Mouse (Mus musculus): ENCODE measurements around the gene Dnah6. TPM values are rescaled to one million over a fixed set of nuclear protein-coding genes. Genes with fewer than 3 reads are reported as not detected.

Dnah6 gene
- polyA plus RNA-seq, 1 experiment, result 0.04 TPM

DNA sequence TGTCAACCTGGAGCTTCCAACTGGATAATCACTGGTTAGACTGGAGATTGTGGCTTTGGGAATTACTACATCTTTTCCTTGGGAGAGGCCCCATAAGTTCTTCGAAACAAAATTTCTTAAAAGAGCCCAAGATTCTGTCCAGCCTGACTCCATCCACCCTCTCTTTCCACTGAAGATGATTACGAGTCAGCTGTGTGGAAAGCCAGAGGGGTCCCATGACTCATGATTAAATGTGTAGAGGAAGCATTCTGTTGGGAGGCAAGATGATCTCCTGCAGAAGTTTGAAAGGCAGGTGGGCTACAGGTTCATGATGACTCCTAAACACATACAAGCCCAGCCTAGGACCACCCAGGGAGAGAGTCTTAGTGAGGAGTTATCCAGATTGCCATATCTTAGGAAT is 66.0 kb downstream of the Dnah6 start:
- no peaks in the 10 kb centered on the region for H3K4me1 ChIP-seq (ENCODE audit: control insufficient read depth, insufficient read depth, insufficient read length, low read length)
- H3K27me3 ChIP-seq (ENCODE audit: control insufficient read depth, insufficient read depth, low read length), result no peaks in the 10 kb centered on the region
- 78% methylated on average over 2 of the region's 2 CpGs for WGBS
- no peak overlapping the region for H3K4me3 ChIP-seq (ENCODE audit: low read depth, low read length)
- no peaks in the 10 kb centered on the region for H3K36me3 ChIP-seq (ENCODE audit: control insufficient read depth, insufficient read depth, low read length)
- no peak overlapping the region for H3K27ac ChIP-seq (ENCODE audit: insufficient read depth, low read depth, low read length)
- TF ChIP-seq POLR2A (IDR thresholded peaks at IDR 0.05; ENCODE audit: low read depth, low read length), result no peak
- no peak for TF ChIP-seq CTCF (IDR thresholded peaks at IDR 0.05; ENCODE audit: extremely low read depth, insufficient read length, insufficient replicate concordance, low read depth, low read length)

DNA sequence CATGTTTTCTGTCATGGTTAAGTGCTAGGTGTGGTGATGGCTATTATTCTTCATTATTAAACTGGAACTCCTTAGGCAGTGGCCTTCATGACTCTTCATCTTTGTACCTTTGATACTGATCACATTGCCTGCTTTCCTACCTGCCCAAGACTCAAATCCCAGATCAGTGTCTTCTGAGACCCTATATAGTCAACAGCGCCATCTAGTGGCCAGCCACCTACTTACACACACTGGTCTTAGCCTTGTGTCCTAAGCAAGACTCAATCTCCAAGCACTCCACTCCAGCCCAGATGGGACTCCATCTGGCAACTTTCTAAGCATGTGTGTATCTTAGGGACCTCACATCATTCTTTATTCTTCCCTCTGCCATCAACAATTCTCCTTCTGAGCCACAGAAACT is 67.8 kb downstream of the Dnah6 start:
- Histone ChIP-seq H3K4me1 (ENCODE audit: control insufficient read depth, insufficient read depth, insufficient read length, low read length) (no peaks in the 10 kb centered on the region), H3K36me3 (ENCODE audit: control insufficient read depth, insufficient read depth, low read length) (no peaks in the 10 kb centered on the region), H3K4me3 (ENCODE audit: low read depth, low read length) (no peak overlapping the region), H3K27me3 (ENCODE audit: control insufficient read depth, insufficient read depth, low read length) (no peaks in the 10 kb centered on the region), H3K27ac (ENCODE audit: insufficient read depth, low read depth, low read length) (no peak overlapping the region)
- WGBS, result 0% methylated on average over 1 of the region's 1 CpGs
- TF ChIP-seq POLR2A (IDR thresholded peaks at IDR 0.05; ENCODE audit: low read depth, low read length) (no peak), CTCF (IDR thresholded peaks at IDR 0.05; ENCODE audit: extremely low read depth, insufficient read length, insufficient replicate concordance, low read depth, low read length) (peak; percentile 47; the same call in 1 of the 2 replicates)

DNA sequence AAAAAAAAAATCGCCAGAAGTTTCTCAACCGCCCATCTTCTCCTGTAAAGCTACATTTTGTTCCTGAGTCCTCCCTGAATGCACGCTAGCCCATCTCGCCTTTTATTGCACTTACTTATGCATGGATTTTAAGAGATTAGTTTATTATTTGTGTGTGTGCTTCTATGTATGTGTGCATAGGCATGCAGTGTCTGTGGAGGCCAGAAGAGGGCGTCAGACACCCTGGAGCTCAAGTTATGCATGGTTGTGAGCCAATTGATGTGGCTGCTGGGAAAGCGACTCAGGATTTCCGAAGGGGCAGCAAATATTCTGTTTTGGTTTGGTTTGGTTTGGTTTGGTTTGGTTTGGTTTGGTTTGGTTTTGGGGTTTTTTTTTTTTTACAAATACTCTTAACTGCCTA is 78.0 kb downstream of the Dnah6 start:
- no peaks in the 10 kb centered on the region for H3K27me3 ChIP-seq (ENCODE audit: control insufficient read depth, insufficient read depth, low read length)
- WGBS, result 90% methylated on average over 7 of the region's 7 CpGs
- H3K36me3 ChIP-seq (ENCODE audit: control insufficient read depth, insufficient read depth, low read length), result no peaks in the 10 kb centered on the region
- no peak overlapping the region for H3K27ac ChIP-seq (ENCODE audit: insufficient read depth, low read depth, low read length)
- no peak overlapping the region for H3K4me3 ChIP-seq (ENCODE audit: low read depth, low read length)
- no peaks in the 10 kb centered on the region for H3K4me1 ChIP-seq (ENCODE audit: control insufficient read depth, insufficient read depth, insufficient read length, low read length)
- TF ChIP-seq POLR2A (IDR thresholded peaks at IDR 0.05; ENCODE audit: low read depth, low read length) (no peak), CTCF (IDR thresholded peaks at IDR 0.05; ENCODE audit: extremely low read depth, insufficient read length, insufficient replicate concordance, low read depth, low read length) (no peak)

DNA sequence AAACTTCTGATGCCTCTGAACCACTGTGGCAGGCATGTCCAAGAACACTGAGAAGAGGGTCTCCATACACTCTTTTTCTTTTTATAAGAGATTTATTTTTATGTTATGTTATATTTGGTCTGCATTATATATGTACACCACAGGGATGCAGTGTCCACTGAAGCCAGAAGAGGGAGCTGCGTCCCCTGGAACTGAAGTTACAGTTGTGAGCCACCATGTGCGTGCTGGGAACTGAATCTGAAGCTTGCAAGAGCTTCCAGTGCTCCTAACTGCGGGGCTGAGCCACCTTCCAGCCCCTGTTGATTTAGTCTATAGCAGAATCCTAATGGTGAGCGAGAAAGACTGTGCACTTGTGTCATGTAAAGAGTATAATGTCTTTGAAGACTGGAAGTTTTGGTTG is 78.7 kb downstream of the Dnah6 start:
- Histone ChIP-seq H3K4me1 (ENCODE audit: control insufficient read depth, insufficient read depth, insufficient read length, low read length) (no peaks in the 10 kb centered on the region), H3K27ac (ENCODE audit: insufficient read depth, low read depth, low read length) (no peak overlapping the region), H3K36me3 (ENCODE audit: control insufficient read depth, insufficient read depth, low read length) (no peaks in the 10 kb centered on the region), H3K27me3 (ENCODE audit: control insufficient read depth, insufficient read depth, low read length) (no peaks in the 10 kb centered on the region), H3K4me3 (ENCODE audit: low read depth, low read length) (no peak overlapping the region)
- WGBS, result 85% methylated on average over 4 of the region's 4 CpGs
- TF ChIP-seq CTCF (IDR thresholded peaks at IDR 0.05; ENCODE audit: extremely low read depth, insufficient read length, insufficient replicate concordance, low read depth, low read length), result no peak
- TF ChIP-seq POLR2A (IDR thresholded peaks at IDR 0.05; ENCODE audit: low read depth, low read length), result no peak

DNA sequence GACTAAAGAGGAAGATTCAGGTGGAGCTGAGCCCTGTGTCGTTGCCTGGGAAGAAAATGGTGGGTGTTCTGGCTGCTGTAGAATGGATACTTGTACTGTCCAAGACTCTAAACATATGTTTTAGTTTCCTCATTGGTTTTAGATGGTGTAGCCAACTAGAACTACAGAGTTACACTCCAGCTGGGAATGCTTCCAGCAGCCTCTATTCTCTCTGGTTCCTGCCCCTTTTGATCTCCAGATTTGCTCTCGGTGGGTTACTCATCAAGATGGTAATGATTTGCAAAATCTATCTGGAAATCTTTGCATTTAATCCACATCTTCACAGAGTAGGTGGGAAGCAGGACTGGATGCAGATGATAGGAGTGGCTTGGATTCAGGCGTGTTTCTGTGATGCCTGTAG is 80.6 kb downstream of the Dnah6 start:
- Histone ChIP-seq H3K27me3 (ENCODE audit: control insufficient read depth, insufficient read depth, low read length) (no peaks in the 10 kb centered on the region), H3K36me3 (ENCODE audit: control insufficient read depth, insufficient read depth, low read length) (no peaks in the 10 kb centered on the region), H3K4me3 (ENCODE audit: low read depth, low read length) (no peak overlapping the region), H3K4me1 (ENCODE audit: control insufficient read depth, insufficient read depth, insufficient read length, low read length) (no peaks in the 10 kb centered on the region), H3K27ac (ENCODE audit: insufficient read depth, low read depth, low read length) (no peak overlapping the region)
- WGBS, result 76% methylated on average over 3 of the region's 3 CpGs
- TF ChIP-seq POLR2A (IDR thresholded peaks at IDR 0.05; ENCODE audit: low read depth, low read length) (no peak), CTCF (IDR thresholded peaks at IDR 0.05; ENCODE audit: extremely low read depth, insufficient read length, insufficient replicate concordance, low read depth, low read length) (no peak)

DNA sequence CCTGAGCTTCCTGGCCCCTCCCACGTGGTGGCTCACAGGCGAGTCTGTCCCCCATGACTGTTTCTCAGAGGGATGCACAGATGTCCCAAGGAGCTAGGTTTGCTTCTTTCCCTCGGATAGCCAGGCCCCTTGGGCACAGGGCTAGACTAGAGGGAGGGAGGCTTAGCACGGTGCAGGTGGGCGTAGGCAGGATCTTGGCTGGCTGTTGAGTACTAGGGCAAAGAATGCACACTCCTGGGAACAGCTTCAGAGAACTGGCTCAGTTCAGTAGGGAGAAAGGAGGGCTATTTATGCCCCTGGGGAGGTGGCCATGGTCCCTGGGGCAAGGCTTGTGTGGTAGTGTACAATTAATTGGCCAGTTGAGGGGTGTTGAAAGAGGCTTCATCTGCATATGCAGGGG is 88.7 kb downstream of the Dnah6 start:
- 53% methylated on average over 5 of the region's 5 CpGs for WGBS
- H3K4me1 ChIP-seq (ENCODE audit: control insufficient read depth, insufficient read depth, insufficient read length, low read length), result no peaks in the 10 kb centered on the region
- H3K27me3 ChIP-seq (ENCODE audit: control insufficient read depth, insufficient read depth, low read length), result no peaks in the 10 kb centered on the region
- H3K4me3 ChIP-seq (ENCODE audit: low read depth, low read length), result no peak overlapping the region
- no peaks in the 10 kb centered on the region for H3K36me3 ChIP-seq (ENCODE audit: control insufficient read depth, insufficient read depth, low read length)
- H3K27ac ChIP-seq (ENCODE audit: insufficient read depth, low read depth, low read length), result no peak overlapping the region
- TF ChIP-seq POLR2A (IDR thresholded peaks at IDR 0.05; ENCODE audit: low read depth, low read length) (no peak), CTCF (IDR thresholded peaks at IDR 0.05; ENCODE audit: extremely low read depth, insufficient read length, insufficient replicate concordance, low read depth, low read length) (no peak)

DNA sequence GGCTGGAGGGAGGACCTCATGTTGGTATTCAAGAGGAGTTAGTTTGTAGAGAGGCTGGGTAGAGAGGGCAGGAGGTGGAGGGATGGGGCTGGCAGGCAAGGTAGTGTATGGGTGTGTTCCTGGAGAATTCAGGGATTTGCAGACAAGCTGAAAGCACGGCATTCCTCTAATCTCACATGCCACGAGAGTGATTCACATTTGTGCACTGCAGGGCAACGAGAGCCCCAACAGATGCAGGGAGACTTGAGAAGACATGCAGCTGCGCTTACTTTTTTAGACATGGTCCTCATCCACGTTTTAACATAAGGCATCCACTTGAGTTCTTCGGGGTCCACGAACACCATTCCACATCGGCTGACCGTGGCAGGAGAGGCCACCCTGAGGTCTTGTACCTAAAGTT is 93.9 kb downstream of the Dnah6 start:
- 65% methylated on average over 9 of the region's 9 CpGs for WGBS
- Histone ChIP-seq H3K36me3 (ENCODE audit: control insufficient read depth, insufficient read depth, low read length) (no peaks in the 10 kb centered on the region), H3K4me3 (ENCODE audit: low read depth, low read length) (no peak overlapping the region), H3K27ac (ENCODE audit: insufficient read depth, low read depth, low read length) (no peak overlapping the region), H3K27me3 (ENCODE audit: control insufficient read depth, insufficient read depth, low read length) (no peaks in the 10 kb centered on the region), H3K4me1 (ENCODE audit: control insufficient read depth, insufficient read depth, insufficient read length, low read length) (no peaks in the 10 kb centered on the region)
- no peak for TF ChIP-seq POLR2A (IDR thresholded peaks at IDR 0.05; ENCODE audit: low read depth, low read length)
- no peak for TF ChIP-seq CTCF (IDR thresholded peaks at IDR 0.05; ENCODE audit: extremely low read depth, insufficient read length, insufficient replicate concordance, low read depth, low read length)

DNA sequence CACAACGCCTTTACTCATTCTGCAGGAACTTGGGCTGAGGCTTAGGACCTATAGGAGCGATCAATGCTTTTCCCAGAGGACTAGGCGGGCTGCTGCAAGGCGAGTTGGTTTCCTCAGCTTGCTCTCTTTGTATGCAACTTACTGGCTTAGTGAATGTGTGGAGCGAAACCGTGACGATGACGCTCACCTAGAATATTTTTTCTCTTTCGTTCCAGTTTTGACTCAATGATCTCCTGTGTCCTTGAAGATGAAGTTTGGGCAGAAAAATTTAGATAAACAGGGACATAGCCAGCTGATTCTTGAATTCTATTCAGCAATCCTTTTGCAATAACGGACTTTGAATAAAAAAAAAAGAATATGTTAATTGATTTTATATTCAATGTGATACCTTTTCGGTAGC is 101.1 kb downstream of the Dnah6 start:
- Histone ChIP-seq H3K4me1 (ENCODE audit: control insufficient read depth, insufficient read depth, insufficient read length, low read length) (no peaks in the 10 kb centered on the region), H3K27ac (ENCODE audit: insufficient read depth, low read depth, low read length) (no peak overlapping the region), H3K4me3 (ENCODE audit: low read depth, low read length) (no peak overlapping the region), H3K36me3 (ENCODE audit: control insufficient read depth, insufficient read depth, low read length) (no peaks in the 10 kb centered on the region), H3K27me3 (ENCODE audit: control insufficient read depth, insufficient read depth, low read length) (no peaks in the 10 kb centered on the region)
- 87% methylated on average over 11 of the region's 11 CpGs for WGBS
- TF ChIP-seq POLR2A (IDR thresholded peaks at IDR 0.05; ENCODE audit: low read depth, low read length) (no peak), CTCF (IDR thresholded peaks at IDR 0.05; ENCODE audit: extremely low read depth, insufficient read length, insufficient replicate concordance, low read depth, low read length) (no peak)
